Mouse (Mus musculus) erythroid progenitor cell, adult 5-6 weeks (primary cell): Measurements from ENCODE around the gene Fcna. TPM values are rescaled to one million over a fixed set of nuclear protein-coding genes. Genes with fewer than 3 reads are reported as not detected.
A peak's percentile ranks its signal among the peaks of the same experiment; 100 is the strongest.

ENCODE experiments used
- ATAC-seq: replicated peaks from 2 replicates; pipeline ENCODE4 v1.8.0; 2016; ENCODE audit warnings: moderate number of reproducible peaks, mild to moderate bottlenecking, moderate TSS enrichment, inconsistent platforms; ENCODE audit not compliant: poor library complexity, low FRiP score, severe bottlenecking
- total RNA-seq, 2 experiments: library from RNA; stranded (forward) in 1 of 2; stranded (reverse) in 1 of 2; fragments of 150-400 nt in 1 of 2; fragments of 186-747, 209-891 nt in 1 of 2; gene quantifications; 2 replicates each; pipeline versions ENCODE4 v1.2.3 to v1.2.4; 2015 to 2017; ENCODE audit warnings: low replicate concordance in 2 of 2

Fcna gene
- total RNA-seq (2015; ENCODE audit: low replicate concordance): 85.1 and 103 TPM in 2 replicates
- total RNA-seq (2017; ENCODE audit: low replicate concordance): 28.7 and 55.7 TPM in 2 replicates

DNA sequence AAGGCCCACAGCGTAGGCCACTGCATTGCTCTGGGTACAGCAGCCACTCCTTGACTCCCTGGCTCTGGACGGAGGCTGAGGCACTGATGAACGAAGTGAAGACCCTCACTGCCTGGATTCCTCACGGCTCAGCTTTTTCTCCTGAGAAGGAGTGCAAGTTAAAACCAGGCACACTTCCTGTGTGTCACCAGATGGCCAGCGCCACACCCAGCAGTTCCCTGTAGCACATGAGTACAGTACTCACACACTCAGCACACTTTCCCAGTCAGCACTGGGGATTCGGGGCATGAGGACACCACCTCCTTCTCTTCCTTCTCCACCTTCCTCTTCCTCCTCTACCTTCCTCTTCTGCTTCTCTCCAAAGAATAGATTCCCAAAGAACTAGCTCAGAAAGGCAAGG, at the start of gene Fcna:
Fcna (minus strand) TSS at position 220 of the 400 bp plus-strand sequence.
- ATAC-seq: no peak

DNA sequence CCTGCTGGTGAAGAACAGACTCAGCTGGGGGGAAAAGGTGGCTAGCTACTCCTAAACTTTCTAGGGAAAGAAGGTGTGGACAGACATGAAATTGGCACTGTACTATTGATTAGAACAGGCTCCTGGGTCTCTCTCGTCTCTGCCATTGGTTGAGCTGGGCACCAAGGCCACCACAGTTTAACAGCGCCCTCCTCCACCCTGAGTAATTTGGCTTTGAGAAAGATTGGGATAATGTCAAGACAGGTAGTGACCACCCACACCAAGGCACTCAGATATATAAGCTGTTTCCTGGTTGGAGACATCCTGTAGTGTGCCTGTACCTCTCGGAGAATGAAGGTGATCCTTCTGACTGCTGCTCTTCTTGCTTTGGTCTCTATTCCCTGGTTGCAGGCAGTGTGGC, 48.7 kb upstream of the Fcna start, which contains the start of gene Lcn6:
Lcn6 (plus strand) TSS at position 301 of the 400 bp plus-strand sequence.
- ATAC-seq: no peak

DNA sequence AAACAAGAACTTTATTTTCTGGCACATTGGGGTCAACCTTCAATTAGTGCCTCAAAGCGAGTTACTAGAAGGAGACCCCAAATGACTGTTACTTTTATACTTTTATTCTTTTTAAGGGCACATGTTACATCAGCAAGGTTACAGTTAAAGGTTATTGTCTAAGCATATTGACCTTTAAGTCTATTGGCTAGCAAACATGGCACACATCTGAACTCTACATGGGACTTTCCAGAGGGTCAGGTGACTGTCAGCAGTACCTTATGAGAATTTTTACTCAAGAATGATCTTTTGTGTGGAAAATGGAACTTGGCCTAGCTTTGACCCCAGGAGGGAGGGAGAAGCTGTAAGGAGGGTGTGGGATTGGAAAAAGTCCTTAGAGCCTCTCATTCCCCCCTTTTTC, 38.7 kb upstream of the Fcna start:
- no peak for ATAC-seq

DNA sequence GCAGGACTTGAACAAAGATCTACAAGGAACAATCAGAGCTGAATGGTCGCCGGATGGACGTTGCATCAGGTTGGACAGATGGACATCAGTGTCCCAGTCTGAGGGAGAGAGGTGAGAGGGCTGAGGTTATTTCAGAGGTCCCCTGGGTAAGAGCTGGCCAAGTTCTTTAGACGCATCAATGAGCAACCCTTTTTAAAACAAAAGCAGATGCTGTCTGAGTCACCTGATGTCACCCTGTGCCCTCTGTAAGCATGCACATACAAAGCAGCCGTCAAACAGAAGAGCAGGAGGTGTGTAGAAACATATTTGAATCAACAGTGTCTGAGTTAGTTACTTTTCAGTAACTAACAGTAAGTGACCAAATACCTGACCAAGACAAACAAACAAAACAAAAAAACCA, 36.3 kb upstream of the Fcna start:
- no peak for ATAC-seq

DNA sequence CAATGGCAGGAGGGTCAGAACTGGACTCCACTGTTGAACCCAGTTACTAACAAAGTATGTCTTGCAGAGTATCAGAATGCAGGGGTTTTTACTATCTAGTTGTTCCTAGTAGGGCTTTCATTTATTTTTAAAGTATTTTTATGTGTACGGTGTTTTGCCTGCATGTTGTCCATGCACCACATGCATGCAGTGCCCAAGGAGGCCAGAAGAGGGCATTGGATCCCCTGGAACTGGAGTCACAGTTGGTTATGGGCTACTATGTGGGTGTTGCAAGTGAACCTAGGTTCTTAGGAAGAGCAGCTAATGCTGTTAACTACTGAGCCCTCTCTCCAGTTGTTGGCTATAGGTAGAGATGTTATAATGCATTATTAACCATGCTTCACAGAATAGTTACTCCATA, 35.7 kb upstream of the Fcna start:
- ATAC-seq: no peak

DNA sequence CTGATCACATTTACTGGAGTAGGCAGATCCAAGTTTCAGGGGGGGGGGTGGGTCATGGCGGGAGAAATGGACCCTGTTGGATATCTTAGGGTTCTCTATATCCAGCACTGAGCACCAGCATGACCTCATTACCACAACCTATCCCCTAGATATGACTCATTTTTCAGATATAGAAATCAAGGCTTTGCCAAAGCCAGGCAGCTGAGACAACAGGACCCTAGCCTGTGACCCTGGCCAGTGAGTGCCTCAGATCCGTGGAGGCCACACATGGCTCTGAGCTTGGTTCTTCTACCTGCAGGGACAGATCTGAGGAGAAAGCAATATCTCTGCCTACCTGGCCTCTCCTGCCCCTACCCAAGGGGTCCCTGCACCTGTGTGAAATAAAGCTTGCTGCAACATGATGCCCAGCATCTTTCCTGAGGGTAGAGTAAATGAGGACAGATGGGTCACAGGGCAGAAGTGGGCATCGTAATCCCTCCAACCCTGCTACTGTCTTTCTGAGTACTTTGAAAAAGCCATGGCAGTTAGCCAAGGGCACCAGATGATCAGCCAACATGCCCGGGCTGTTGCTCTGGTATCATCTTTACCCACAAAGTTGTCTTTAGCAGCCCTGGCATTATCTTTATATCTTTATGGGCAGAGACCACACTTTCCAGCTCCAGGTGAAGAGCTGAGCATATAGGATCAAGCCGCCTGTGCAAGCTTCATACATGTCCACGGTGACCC, 33.6 kb upstream of the Fcna start:
- no peak for ATAC-seq

DNA sequence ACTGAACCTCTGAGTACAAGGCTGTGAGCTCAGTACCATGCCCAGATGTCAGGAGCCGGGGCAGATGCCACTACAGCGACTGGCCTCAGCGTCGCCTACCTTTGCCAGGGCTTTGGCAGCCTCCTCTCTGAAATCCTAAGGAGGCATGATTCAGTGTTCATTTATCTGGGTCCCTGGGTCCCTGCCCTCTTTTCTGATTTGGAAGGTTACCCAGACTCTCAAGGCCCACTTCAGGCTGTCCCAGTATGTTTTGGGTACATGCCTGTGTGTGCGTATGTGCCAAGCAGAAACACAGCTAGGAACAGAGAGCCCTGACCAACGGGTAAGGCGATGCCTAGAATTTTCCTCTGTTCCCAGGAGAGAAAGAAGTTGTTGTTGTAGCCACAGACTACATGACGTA, 32.4 kb upstream of the Fcna start:
- no peak for ATAC-seq

DNA sequence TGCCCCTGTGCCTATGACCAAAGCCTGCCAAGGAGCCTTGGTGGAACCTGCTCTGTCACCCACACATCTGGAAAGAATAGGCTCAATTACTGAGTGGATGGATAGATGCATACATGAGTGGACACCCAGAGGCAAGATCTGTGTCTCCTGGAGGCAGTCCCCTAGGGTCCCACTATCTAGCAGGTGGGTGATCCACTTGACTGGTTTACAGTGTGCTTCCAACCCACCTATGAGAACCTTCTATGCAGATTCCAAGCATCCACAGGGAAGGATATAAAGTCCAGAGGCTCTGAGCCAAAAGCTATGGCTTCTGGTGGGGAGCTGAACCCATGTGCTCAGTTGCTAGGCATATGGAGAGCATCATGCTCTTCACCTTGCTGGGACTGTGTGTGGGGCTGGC, 29.8 kb upstream of the Fcna start, which contains the start of gene Lcn5:
Lcn5 (plus strand) TSS at position 301 of the 400 bp plus-strand sequence.
- no peak for ATAC-seq

DNA sequence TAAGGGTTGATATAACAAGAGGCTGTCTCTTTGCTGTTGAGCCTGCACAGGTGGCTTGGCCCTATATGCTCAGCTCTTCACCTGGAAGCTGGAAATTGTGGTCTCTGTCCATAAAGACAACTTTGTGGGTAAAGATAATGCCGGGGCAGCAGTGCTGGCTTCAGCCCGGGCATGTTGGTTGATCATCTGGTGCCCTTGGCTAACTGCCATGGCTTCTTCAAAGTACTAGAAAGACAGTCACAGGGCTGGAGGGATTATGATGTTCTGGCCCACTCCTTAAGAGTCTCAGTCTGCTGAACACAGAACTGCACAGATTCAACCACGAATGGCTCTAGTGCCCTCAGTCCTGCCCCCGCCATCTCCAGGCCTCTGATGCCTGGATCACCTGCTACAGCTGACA, 29.4 kb upstream of the Fcna start:
- ATAC-seq: no peak

DNA sequence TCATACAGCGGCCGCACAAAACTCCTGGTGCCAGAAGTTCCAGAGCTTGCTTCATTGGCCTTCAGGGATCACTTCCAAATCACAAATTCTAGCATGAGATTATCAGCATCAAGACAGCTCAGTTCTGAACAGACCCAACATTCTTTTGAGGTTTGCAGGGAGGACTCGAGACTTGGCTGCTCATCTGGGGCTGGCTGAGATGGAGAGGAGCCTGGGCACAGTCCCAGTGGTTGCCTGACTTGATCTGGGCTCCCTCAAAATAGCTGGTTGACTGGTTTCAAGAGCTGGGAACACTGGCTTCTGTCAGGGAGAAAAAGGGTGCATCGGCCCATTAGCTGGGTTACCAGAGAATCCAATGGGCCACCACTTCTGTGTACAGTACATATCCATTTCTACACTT, 28.9 kb upstream of the Fcna start:
- ATAC-seq: no peak

DNA sequence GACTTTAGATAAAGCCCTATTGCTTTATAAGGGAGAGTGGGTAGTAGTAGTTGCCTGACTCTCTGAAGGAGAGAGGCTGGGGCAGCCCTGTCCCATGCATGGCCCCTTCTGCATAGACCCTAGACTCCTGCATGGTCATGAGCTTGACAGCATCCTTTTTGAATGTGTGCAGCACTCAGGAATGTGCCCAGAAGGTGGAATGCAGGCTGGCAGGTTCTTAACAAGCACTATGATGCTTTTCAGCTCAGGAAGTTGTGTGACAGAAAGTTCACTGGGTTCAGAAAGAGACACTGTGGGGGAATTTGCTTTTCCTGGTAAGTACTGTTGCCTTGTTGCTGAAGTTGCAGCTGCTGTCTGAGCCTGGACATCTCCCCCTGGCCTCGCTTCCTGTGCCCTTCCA, 26.7 kb upstream of the Fcna start:
- ATAC-seq: no peak

DNA sequence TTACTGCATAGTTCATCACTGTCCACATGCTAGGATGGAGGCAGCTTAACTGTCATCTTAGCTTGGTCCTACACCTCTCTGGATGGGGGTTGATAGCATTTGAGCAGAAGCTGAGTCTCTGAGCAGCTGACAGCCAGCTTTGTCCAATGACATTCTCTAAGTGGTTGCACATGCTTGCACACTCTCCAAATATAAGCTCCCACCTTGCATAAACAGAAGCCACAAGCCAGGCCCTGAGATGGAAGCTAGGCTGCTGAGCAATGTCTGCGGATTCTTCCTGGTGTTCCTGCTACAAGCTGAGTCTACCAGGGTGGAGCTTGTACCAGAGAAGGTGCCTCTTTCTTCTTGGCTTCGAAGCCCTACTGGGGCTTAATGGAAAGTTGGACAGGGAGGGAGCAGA, 25.1 kb upstream of the Fcna start, which contains the start of gene Lcn8:
Lcn8 (plus strand) TSS at position 219 of the 400 bp plus-strand sequence.
- no peak for ATAC-seq

DNA sequence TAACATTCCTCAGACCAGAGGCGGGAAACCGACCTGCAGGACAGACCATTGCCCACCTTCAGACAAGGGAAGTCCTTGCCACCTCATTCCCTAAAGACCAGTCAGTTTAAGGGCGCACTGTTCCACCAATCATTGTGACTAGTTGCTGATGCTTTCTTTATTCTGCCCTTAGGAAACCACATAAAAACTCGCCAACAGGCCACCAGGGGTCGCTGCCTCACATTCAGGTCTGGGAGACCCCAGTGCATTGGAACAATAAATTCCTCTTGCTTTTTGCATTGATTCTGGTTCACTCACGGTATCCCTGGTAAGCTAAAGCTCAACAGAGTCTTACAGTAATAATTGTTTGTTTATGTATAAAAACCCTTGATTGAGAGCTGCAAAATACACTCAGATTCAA, 12.1 kb upstream of the Fcna start:
- ATAC-seq: no peak

DNA sequence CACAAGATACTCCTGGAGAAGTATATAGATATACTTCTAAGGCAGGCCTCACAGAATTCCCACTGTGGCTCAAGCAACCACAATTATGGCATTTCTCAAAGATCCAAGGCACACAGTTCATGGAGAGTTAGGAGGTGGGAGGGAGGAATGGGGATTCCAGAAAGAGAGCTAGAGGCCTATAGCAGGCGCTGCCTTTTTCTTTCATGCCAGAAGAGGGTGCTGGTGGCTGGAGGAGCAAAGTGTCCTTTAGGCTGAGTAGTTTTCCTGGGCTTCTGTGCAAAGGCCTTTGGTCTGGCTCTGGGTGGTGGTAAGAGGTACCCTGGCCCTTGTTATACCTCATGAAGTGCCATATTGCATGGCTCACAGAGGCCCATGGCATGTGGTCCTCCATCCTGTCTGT, 6.2 kb upstream of the Fcna start:
- ATAC-seq: no peak

DNA sequence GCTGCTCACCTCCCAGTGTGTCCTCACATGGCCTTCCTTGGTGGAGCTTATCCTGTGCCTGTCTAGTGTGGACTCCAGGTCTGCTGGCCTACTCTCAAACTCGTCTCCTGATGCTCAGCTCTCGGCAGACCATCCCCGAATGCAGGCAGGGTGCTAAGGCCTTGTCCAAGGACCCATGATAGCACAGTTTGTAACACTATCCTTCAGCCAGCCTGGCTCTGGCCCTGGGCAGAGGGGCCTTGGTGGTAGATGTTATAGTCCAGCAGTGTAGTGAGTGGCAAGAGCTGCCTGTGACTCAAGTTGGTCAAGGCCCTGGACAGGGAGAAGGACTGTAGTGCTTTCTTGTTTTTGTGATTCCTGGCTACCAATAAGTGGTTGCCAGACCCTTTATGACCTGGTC, 5.8 kb upstream of the Fcna start:
- no peak for ATAC-seq

DNA sequence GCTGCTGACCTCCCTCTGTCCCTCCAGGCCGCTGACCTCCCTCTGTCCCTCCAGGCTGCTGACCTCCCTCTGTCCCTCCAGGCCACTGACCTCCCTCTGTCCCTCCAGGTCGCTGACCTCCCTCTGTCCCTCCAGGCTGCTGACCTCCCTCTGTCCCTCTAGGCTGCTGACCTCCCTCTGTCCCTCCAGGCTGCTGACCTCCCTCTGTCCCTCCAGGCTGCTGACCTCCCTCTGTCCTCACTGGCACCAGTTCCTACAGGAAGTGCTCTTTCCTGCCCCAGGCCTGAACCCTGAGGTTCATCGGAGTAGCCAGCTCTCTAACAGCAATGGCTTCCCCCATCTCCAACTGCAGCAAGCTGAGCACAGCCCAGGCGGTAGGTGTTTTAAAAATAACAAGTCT, 908 bp upstream of the Fcna start:
- ATAC-seq: no peak

DNA sequence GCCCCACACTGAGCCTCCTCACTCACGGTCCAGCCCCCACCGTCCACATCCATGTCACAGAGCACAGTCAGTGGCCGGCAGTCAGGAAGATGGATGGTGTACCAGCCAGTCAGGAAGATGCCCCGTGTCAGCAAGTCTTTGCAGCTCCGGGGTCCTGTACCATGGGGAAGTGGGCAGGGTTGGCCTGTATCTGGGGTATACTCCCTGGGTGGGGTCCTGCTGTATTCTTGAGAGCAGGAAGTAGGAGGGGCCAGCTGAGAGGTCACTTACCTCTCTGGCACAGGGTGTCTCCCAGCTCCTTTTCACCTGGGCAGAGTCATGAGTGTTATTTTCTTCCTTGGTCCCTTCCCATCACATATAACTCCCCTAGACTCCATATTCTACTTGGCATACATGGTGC, 1.8 kb downstream of the Fcna start:
- ATAC-seq: no peak

DNA sequence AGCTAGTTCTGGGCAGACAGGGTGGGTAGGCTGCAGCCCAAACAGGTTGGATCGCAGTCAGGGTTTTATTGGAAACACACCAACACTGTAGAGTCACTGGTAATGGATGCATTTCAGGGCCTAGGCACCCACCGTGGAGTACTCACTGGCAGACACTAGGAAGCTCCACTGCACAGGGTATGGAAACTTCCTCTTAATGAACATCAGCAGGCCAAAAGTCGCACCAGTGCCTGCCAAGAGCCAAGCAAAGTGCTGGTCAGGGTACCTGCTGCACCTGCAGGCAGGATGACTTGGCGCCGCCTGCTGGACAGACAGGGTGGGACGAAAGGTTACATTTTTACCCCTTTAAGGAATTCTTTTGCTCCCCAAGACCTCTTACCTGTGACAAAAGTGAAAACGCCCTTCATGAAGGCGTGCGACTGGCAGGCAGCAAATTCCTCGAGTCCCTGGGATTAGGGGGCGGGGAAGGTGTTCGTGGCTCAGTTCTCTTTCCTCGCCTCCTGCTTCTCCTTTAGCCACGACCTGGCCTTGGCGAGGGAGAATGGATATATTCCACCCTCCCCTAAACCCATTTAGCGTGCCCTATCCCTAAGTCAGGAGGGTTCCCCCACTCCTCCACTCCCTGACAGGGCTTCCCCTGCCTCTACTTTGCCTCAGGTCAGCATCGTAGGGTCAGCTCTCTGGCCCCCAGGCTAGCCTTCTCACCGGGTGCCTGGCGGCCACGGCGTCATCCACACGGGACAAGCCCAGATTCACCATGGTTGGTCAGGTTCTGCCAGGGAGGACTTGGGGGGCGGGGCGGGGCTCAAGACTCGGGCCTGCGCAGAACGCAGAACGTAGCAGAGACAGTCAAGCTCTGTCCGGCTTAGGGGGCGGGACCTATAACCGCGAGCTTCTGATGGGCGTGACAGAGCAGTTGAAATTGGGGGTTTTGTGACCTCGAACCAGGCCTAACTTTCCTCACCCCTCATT, 6.3 kb downstream of the Fcna start, which contains the start of gene Tmem141:
Tmem141 (minus strand) TSS at position 777 of the 972 bp plus-strand sequence.
- 0 out of 2 replicates have a peak, but pooled peaks have one; percentile 48 for ATAC-seq

DNA sequence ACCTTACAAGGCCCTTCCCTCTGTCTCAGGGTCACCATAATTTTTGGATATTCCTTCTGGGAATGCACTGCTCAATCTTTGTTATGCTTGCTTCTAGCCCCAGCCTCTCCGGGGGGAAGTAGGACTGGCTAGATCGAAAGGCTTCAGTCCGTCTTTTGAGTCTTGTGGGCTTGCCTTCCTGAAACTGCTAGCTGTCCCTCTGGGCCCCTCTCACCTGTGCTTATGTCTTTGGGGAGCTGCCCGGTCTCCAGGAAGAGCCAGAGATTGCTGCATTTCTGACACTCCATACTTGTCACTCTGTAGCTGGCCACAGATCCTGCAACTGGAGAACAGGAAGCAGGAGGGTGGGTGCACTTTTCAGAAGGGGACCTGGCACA, 7.0 kb downstream of the Fcna start:
- no peak for ATAC-seq

DNA sequence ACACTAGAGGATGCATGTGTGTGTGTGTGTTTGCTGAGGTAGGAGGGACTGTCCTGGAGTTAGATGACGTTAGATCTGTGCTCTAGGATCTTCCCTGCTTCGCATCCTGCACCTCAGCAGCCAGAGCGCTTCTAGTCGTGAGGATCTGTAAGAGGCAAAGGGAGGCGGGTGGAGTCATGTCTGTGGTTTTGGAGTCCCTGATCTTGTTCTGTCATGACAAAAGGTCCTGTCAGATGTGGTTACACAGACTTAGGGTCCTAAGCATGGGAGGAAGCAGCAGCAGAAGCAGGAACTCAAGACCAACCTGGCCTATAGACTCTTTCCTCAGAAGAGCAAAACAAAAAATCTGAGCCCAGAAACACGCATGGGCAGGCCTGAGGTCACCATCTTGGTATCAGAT, 7.4 kb downstream of the Fcna start:
- no peak for ATAC-seq

DNA sequence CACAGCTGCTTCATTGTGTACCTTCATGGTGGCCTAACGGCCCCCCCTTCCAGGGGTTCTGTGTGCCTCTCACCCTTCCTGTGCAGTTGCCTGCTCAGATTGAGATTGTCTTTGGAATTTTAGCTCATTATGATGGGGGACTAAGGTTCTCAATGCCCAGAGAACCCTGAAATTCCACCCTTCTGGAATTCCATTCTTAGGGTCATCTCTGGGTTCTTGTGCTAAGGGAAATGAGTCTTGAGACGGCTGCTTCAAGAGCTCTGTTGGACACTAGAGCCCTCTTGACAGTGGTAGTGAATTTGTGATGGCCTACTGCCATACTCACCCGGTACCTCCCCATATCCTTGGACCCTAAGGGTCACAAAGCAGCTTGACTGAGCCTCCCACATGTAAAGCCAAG, 10.3 kb downstream of the Fcna start, which contains the start of gene Ccdc183:
Ccdc183 (minus strand) TSS at position 101 of the 400 bp plus-strand sequence.
- no peak for ATAC-seq
